Mouse (Mus musculus) right cerebral cortex, postnatal 25 days (tissue): Measurements from ENCODE around the gene 2210016F16Rik.
"Not testable (repeated sequence)": the region's sequence is repeated elsewhere in the genome, so short reads cannot be mapped to it uniquely, and the experiment has no call there.

Experiments
- DNase-seq: peaks from one replicate; pipeline ENCODE4 v3.0.0; 2022

The 2210016F16Rik gene

GRCm38 (mm10) chr13:58384779-58385546, at the start of gene 2210016F16Rik:
Gene 2210016F16Rik (minus strand): TSS chr13:58385225.
- peak; percentile 54 for DNase-seq

- DNase-seq = no peak
Measured at GRCm38 (mm10) chr13:58423061-58423660, 38.1 kb upstream of the 2210016F16Rik start.

GRCm38 (mm10) chr13:58422242-58422641, 37.2 kb upstream of the 2210016F16Rik start:
- DNase-seq = no peak

- DNase-seq = no peak
Measured at GRCm38 (mm10) chr13:58421026-58421425, 36.0 kb upstream of the 2210016F16Rik start.

- no peak for DNase-seq
Measured at GRCm38 (mm10) chr13:58419266-58419665, 34.2 kb upstream of the 2210016F16Rik start.

GRCm38 (mm10) chr13:58418656-58419055, 33.6 kb upstream of the 2210016F16Rik start:
- no peak for DNase-seq

- no peak for DNase-seq
Measured at GRCm38 (mm10) chr13:58415838-58416237, 30.8 kb upstream of the 2210016F16Rik start.

- DNase-seq = no peak
Measured at GRCm38 (mm10) chr13:58415374-58415773, 30.3 kb upstream of the 2210016F16Rik start.

GRCm38 (mm10) chr13:58411073-58411472, 26.0 kb upstream of the 2210016F16Rik start:
- no peak for DNase-seq

- DNase-seq = not testable (repeated sequence)
Measured at GRCm38 (mm10) chr13:58403243-58403642, 18.2 kb upstream of the 2210016F16Rik start, which contains the start of gene Hnrnpk. Gene Hnrnpk (minus strand): TSS chr13:58403343.

- DNase-seq = no peak
Measured at GRCm38 (mm10) chr13:58402744-58403110, 17.7 kb upstream of the 2210016F16Rik start.

GRCm38 (mm10) chr13:58402003-58402743, 17.1 kb upstream of the 2210016F16Rik start, which contains the start of gene Rmi1:
Gene Rmi1 (plus strand): TSS chr13:58402248.
- DNase-seq = peak; percentile 99

- DNase-seq = peak; percentile 79
Measured at GRCm38 (mm10) chr13:58401135-58402002, 16.3 kb upstream of the 2210016F16Rik start.

- DNase-seq = no peak
Measured at GRCm38 (mm10) chr13:58400576-58400975, 15.6 kb upstream of the 2210016F16Rik start.

GRCm38 (mm10) chr13:58397651-58398050, 12.6 kb upstream of the 2210016F16Rik start:
- no peak for DNase-seq

- not testable (repeated sequence) for DNase-seq
Measured at GRCm38 (mm10) chr13:58394392-58394791, 9.4 kb upstream of the 2210016F16Rik start.

GRCm38 (mm10) chr13:58389324-58389951, 4.4 kb upstream of the 2210016F16Rik start:
- DNase-seq = no peak

- DNase-seq = no peak
Measured at GRCm38 (mm10) chr13:58388379-58388778, 3.4 kb upstream of the 2210016F16Rik start.

GRCm38 (mm10) chr13:58387948-58388347, 2.9 kb upstream of the 2210016F16Rik start:
- DNase-seq = peak; percentile 61

GRCm38 (mm10) chr13:58385547-58385920, 509 bp upstream of the 2210016F16Rik start:
- no peak for DNase-seq

GRCm38 (mm10) chr13:58384371-58384770, 654 bp downstream of the 2210016F16Rik start:
- DNase-seq = no peak

- no peak for DNase-seq
Measured at GRCm38 (mm10) chr13:58373153-58373470, 11.9 kb downstream of the 2210016F16Rik start.
